Mouse (Mus musculus) CD8-positive naive resting alpha-beta T cell, adult 2 months (primary cell): ENCODE measurements around the gene Anks1b.

Experiments
- DNase-seq, 2 experiments: peaks; one replicate each; pipeline ENCODE4 v3.0.0; 2022; ENCODE audit warnings: low read depth in 2 of 2, low spot score in 2 of 2

Gene Anks1b

DNA sequence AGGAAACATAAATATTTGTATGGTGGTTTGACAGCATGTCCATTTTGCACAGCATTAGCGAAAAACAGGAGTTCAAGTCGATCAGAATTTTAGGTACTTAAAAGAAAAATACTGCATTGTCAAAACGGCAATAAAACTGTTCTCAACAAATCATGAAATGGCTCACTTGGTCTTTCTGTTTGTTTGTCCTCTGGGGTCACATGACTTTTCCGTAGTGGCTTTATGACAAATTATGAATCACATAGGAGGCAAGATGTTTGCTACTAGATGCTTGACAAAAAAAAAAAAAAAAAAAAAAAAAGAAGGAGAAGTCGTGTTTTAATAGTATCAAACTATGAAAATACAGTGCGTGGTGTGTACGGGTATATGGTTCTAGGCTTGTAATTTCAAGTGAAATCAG lies 495.7 kb downstream of the Anks1b start:
- no peak for DNase-seq

DNA sequence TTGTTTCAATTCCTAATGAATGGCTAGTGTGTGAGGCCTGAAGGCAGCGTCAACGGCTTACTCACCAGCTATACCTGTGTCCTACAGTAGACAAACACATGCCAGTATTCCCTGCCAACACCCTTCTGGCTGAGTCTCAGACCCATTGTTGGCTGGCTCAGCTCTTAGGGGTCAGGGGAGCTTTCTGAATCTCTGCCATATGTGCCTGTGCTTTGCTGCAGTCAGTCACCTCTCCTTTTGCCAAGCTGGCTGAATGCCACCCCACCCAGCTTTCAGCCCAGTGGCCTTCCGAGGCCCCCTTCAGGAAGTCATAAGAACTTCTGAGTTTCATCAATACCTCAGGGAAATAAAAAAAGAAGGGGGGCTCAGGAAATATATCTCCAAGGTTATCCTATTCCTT lies 497.4 kb downstream of the Anks1b start:
- DNase-seq, result no peak

DNA sequence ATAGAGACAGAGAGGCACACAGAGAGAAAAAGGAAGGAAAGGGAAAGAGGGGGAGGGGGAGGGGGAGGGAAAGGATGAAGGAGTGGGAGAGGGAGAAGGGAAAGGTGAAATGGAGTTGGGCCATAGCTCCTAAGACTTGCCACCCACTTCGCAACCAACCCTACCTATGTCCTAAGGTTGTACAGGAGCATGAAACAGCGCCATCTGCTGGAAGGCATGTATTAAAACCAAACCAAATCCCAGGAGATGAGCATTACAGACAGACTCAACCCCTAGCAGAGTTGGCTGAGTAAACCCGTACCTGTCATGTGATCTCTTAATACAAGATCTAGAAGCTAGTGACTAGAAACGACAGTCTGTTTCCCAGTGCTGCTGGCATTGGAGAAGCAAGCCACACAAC lies 500.2 kb downstream of the Anks1b start:
- DNase-seq, result no peak

DNA sequence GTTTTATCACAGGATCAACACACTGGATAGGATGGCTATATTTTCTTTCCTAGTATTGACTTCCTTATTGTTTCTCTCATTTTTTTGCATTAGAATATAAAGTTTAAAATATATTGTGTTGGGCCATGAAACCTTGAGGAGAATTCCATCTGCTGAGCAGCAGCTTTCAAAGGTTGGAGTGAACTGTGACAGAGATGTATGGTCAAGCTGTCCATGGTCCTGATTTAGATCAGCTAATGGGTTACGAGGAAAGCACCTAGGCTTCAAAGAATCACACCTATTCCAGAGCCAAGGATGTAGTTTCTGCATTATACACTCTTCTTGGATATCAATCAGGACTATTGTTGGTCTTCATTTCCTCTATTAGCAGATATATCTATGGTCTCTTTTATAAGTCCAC lies 503.3 kb downstream of the Anks1b start:
- DNase-seq, result no peak

DNA sequence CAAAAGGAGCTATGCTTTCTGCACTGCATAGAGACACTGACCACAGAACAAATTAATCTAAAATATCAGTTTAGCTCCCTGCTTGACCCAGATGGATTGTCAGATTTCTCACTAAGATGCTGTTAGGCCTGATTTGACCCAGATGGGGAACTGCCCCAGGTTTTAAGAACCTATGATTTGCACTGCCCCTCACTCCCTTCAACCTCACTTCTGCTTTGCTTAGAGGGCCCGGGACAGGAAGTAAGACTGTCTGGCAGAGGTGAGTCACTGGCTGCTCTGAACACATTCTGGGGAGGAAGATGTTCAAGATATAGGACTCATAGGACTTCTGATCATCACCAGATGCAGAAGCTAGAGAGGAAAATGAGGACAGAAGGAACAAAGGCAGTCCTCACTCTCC lies 506.8 kb downstream of the Anks1b start:
- DNase-seq, result no peak

DNA sequence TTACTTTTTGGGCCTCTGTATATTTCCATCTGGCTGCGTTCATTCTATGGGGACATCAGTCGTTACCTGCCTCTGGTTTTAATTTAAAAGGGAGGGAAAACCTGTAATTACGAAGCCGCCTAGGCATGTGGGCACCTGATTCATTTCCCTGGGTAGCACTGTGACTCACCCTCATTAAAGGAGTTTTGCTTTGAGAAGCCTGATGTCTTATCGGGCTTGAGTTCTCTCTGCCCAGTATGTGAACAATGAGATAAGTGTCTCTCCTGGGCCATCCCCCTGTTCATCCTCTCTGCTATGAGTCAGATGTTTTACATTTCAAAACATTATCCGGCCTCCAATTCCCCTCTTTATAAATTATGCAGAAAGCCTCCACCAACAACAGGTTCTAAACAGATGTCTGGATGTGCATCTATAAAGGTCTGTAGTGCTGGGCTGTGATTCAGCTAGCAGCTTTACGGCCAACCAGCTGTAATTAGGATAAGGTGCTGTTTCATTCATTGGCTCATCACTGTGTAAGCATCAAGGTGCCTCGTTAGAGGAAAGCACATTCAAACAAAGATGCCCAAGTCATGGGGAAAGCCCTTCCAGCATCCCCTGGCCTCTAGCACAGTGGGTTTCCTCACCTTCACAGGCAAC lies 507.5 kb downstream of the Anks1b start:
- DNase-seq, result no peak

DNA sequence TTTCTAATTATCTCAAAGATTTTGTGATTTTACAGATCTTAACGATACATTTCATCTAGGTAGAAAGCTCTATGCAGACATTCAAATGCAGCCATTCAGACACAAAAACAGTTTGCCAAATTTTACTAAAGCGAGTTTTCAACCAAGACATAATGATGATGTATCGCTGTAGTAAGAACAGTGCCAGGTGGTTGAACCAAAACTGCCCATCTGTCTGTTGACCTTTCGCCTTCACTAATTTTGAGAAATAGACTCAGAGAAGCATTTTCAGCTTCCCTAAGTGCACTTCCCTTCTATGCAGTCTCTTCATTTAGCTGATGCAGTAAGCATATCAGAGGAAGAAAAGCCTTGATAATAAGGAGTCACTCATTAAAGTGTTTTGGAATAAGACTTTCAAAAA lies 527.1 kb downstream of the Anks1b start:
- no peak for DNase-seq

DNA sequence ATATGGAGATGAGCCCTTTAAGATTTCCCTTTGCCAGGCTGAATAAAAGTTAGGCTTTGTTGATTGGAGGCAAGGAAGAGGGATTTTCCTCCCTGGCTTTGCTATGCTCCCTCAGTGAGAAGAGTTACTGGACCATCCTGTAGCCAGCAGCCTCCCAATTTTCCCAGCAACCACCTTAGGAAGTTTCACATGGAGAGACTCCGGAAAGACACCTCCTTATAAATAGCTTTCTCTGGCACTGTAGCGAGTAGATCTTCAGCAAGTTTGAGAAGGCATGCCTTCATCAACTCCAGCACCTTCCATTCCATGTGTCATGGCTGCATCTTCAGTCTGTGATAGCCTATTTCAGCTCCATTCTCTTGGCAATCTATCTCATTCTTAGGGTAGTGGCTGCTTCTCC lies 535.2 kb downstream of the Anks1b start:
- no peak for DNase-seq

DNA sequence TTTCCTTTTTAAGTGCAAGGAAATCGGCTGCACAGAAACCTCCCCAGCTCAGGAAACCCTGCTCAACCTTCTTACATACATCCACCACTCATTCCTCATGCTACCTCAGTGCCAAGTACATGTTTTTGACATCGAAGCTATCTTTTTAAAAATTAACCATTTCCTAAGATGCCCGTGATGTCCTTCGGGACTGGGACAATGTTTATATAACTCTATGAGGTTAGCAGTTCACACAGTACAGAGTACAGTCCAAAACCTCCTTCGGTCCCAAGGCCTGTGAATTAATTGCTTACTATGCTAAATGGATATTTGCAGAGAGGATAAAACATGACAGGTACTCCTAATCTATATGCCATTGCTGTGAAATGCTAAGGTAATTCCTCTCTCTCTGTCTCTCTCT lies 558.2 kb downstream of the Anks1b start:
- DNase-seq, result no peak

DNA sequence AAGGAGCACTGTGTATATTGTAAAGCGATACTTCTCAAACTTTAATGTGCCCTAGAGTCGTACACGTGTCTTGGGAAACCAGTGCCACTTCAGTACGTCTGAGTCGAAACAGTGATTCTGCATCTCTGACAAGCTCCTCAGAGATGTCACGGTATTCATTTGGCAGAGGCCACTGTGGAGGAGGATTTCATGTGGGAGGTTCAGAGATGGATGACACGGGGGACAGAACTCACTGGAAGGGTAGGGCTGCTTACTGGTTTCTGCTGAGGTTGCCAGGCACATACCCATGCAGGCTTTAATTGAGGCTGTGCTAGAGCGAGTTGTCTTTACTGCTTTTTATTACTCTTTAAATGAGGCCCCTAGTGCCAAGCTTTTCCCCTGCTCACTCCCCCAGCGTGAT lies 558.7 kb downstream of the Anks1b start:
- no peak for DNase-seq

DNA sequence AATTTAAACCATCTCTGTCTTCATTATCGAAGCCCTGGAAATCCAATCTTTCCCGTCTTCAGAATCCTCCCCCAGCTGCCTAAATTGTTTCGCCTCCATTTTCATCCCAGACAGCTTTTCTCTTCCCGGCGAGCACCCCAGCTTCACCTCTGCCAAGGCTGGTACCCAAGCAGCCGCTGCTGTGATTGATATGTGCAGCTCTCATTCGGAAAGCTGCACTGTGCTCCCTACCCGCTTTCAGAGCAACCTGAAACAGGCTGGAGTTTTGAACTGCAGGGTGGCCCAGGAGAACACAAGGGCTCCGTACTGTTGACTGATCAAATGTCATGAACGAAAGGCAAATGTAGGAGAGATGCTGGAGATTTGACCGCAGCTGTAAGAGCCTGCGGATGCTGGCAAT lies 559.2 kb downstream of the Anks1b start:
- DNase-seq, result no peak

DNA sequence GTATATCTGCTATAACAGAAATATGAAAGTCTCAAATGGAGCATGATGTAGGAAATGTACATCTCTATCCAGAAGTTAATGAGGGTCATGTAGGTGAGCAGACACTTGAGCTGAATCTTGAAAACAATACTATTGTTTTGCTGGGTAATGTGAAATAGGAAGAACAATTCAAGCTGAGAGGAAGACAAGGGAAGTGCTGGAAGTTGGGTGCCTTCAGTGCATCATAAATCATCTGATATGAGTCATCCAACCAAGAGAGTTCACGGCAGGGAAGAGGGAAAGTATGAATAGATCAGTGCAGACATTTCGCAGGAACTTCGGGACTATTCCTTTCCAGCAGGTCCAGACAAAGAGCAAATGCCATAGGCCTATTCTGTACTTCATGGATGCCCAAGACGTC lies 567.7 kb downstream of the Anks1b start:
- no peak for DNase-seq

DNA sequence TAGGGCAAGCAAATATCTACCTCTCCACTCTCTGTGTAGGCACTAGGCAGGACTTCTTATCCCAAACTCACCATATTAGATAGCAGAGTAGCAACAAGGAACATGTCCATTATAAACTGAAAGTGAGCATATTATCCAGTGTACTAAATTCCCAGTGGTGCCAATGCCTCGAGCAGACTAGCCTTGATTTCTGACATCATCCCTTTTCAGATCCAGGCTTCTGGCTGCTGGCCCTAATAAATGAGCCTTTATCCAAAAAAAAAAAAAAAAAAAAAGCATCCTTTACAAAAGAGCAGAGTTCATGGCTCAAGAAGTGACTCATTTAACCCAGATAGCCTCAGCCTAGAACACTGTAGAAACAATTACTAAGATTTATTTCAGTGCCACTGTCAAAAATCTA lies 568.3 kb downstream of the Anks1b start:
- DNase-seq, result no peak

DNA sequence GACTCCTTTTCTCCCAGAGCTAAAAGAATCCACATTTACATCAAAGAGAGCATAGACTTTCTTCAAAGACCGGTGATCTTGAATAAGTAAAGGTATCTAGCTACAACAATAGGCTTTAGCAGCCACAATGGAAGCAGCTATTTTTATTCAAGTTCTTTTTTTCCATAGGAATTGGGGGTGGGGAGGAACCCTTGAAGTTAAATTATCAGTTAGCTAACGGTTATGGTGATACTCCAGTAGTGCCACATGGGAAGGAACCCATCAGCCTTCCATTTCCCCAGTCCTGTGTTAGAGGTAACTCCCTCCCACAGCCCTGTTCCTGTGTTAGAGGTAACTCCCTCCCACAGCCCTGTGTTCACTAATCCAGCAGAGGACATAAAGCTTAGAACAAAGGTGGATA lies 591.6 kb downstream of the Anks1b start:
- DNase-seq, result no peak

DNA sequence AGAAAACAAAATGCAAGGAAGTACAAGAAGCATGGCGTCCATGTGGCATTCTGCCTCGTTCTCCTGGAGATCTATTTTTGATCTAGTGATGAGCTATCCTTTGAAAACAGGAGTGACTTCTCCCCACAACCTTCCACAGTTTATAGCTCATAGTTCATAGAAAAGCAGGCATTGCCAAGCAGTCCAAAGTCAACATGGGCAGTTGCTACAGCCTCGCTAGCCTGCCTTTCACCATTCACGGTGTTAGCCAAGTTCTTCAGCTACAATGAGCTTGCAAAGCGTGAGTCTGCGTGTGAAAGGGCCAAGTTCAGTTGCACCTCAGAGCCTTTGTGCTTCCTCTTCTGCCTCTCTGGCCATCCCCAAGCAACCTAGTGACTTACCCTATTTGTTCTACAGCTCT lies 592.1 kb downstream of the Anks1b start:
- DNase-seq, result no peak

DNA sequence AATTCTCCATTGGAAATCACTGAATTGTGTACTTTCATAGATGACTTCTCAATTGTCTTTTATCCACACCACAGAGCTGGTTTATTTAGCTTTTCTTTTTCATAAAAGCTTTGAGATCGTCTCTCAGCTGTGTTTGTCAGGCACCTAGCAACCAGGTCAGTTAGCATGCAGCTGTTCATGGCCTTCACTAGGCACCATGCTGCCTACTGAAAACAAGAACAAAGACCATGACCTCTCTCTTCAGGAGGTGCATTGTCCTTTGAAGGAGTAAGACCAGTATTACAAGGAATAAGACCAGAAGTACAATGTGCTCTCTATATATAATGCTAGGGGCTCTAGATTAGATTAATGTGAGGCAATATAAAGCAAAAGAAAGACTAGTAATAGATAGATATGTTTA lies 594.2 kb downstream of the Anks1b start:
- DNase-seq, result no peak

DNA sequence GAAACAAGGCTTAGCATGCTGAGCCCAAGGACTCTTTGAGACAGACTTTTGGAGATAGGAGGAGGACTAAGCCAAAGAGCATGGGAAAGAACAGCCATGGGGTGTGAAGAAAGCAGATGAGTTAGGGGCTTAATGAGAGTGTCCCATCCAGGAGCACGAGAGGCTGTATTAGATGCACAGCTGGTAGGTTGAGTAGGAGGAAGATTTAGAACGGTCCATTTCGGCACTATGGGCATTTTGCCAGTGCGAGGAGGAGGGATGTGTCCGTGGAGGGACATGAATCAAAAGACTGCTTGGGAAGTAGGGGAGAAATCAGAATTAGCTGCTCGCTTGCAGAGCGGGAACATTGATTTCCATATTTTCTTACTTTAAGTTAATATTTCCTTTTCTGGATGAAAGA lies 620.1 kb downstream of the Anks1b start:
- no peak for DNase-seq

DNA sequence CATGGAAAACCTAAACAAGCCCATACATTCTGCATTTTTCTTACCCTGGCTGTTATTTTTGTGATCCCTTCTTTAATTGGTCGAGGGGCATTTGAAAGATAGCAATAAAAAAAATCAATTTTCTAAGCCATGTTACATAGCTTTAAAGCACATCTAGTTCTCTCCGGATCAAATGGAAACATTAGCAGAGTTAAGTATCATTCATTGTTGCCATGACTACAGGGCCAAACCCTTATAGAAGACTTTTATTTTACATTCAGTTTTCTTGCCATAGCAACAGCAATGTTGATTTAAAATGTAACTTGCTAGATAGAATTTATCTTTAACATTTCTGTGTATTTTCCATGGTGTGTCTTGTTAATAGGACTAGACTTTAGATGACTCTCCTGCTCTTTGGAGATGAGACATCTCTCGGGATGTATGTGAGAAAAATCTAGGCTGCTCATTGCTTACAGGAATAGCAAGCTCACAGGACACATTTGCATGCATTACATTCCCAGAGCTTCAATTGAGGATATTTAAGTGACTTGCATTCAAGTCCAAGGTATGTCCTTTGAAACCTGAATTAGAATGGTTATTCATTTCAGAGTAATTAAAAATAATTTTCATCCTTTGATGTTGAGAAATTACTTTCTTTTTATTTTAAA lies 620.8 kb downstream of the Anks1b start:
- DNase-seq, result no peak

DNA sequence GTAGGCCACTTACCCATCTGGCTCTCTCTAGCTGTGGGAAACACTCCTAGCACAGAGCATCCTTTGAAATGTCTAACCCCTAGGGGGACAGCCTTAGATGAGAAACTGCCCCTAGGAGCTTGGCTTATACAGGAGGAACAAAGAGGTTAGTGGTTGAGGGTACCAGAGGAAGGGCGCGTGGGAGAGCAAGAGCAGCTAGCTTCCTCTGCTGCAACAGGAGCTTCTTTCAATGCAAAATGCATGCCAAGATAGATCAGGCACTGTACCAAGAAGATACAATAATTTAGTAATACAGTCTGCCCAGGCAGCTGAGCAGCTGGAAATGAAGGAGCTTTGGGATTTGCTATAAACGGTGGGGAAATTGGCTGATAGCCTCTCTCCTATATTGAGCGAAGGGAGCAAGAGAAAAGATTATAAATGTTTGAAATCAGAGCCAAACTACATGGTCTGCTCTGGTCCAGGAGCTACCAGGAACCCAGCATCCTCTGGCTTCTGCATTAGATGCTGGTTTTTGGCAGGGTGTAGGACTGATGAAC lies 621.7 kb downstream of the Anks1b start:
- no peak for DNase-seq

DNA sequence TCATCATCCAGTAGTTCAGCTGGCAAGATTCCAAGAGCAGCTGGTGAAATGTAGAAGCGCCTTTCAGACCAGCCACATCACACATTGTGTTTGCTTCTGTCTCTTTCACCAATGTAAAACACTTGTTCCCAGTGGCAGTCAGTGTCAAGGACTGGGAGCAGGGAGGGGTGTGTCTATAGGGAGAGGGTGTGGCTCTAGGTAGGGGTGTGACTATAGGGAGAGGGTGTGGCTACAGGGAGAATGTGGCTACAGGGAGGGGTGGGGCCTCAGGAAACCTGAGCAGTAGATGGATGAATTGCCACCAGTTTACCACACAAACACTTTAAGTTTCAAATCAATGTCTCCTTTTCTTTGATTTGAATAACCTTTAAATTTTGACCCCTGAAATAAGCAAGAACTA lies 634.3 kb downstream of the Anks1b start:
- no peak for DNase-seq

DNA sequence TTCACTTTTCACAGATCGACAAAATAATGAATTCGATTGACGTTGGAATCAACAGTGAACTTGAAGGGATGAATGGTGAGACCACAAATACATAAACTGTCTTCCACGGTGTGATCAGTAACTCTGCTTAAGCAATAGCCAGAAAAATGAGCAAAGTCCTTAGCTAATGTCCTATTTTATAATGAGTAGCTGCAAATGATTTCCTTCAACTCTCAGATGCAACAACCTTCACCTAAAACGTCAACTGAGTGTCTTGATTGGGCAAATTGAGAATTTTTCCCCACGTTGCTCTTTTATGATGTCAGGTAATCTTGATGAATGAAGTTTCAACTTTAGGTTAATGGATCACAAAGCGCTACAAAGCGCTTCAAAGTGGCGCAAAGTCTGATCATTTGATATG lies 639.5 kb downstream of the Anks1b start:
- no peak for DNase-seq

DNA sequence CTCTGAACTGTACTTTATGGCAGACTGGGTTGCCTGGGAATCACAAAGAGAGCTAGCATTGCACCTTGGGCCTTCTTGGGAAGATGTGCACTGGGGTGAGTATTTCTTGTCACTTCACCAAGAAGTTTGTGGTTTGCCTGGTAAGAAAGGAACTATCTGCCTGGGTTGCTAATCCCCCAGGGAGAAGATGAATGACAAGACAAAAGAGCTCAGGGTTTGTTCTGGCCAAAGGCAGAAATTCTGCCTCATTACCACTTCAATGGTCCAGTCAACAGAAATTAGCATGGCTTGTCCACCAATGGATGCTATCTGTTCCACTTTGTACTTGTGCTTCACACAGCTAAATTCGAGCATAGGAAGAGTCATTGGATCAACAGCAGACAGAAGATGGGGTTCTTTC lies 658.5 kb downstream of the Anks1b start:
- DNase-seq, result no peak

DNA sequence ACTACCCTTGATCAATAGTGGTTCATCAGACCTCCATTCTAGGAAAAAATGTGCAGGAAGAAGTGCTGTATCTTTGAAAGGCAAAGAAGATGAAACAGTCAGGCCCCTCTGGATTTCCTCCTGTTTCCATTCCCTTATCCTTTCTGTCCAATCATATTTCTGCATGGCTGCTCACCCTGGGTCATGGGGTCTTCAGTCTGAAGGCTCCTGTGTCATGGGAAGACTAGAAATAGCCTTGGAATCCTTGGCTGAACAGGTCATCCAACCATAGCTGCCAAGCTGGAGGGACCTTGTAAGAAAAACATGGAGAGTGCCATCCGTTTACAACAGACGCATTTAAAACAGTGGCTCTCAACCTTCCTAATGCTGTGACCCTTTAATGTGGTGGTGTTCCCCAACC lies 662.1 kb downstream of the Anks1b start:
- DNase-seq, result no peak
